Mouse (Mus musculus) G1E (cell line): ENCODE results near the gene Krtap13-1. TPM values are rescaled to one million over a fixed set of nuclear protein-coding genes. Genes with fewer than 3 reads are reported as not detected.

ENCODE experiments used
- ATAC-seq: 2 replicates; pipeline ENCODE4 v1.8.0; 2016; ENCODE audit warnings: mild to moderate bottlenecking; ENCODE audit not compliant: insufficient number of reproducible peaks, poor library complexity, low FRiP score, severe bottlenecking; ENCODE audit errors: extremely low read depth
- DNase-seq: peaks from one replicate; pipeline ENCODE4 v3.0.0; 2012; ENCODE audit warnings: low spot score
- H3K27me3 ChIP-seq: 2 replicates; pipeline ENCODE4 v1.6.1; 2012; ENCODE audit warnings: mild to moderate bottlenecking, low read length, inconsistent platforms; ENCODE audit not compliant: insufficient read depth
- H3K36me3 ChIP-seq: replicated peaks from 2 replicates; pipeline ENCODE3; 2012; ENCODE audit warnings: mild to moderate bottlenecking, inconsistent platforms
- H3K4me1 ChIP-seq: 2 replicates; pipeline ENCODE4 v1.6.1; 2012; ENCODE audit warnings: low read depth, low read length, inconsistent platforms, mixed read lengths; ENCODE audit not compliant: insufficient read depth
- H3K4me3 ChIP-seq: 2 replicates; pipeline ENCODE4 v1.5.1; 2012; ENCODE audit warnings: low read depth, mild to moderate bottlenecking, inconsistent platforms, low read length, moderate library complexity, mixed read lengths
- H3K9me3 ChIP-seq: replicated peaks from 2 replicates; pipeline ENCODE4 v1.6.1; 2012; ENCODE audit warnings: inconsistent platforms
- CTCF ChIP-seq: IDR thresholded peaks from 2 replicates; pipeline ENCODE4 v1.5.1; 2012; ENCODE audit warnings: low read depth, low read length, inconsistent platforms, mixed read lengths
- GATA1 ChIP-seq: IDR thresholded peaks from 2 replicates; pipeline ENCODE4 v1.6.1; 2012; ENCODE audit warnings: borderline replicate concordance, low read length, inconsistent platforms, mixed read lengths
- GATA2 ChIP-seq: IDR thresholded peaks from 2 replicates; pipeline ENCODE4 v1.6.1; 2012; ENCODE audit warnings: low read depth, low read length, inconsistent platforms, borderline replicate concordance
- POLR2AphosphoS5 ChIP-seq: IDR thresholded peaks from 2 replicates; pipeline ENCODE4 v1.6.1; 2012; ENCODE audit warnings: low read depth, low read length, inconsistent platforms; ENCODE audit not compliant: insufficient replicate concordance
- TAL1 ChIP-seq: conservative IDR thresholded peaks from 2 replicates; pipeline ENCODE4 v1.6.1; 2012; ENCODE audit warnings: low read depth, low read length, inconsistent platforms, mixed read lengths
- polyA plus RNA-seq: library from polyadenylated mRNA; stranded (reverse); fragments of >175 nt; gene quantifications from 2 replicates; pipeline ENCODE4 v1.2.3, GENCODE M21; 2012
- total RNA-seq, 2 experiments: library from RNA; stranded (forward) in 1 of 2; stranded (reverse) in 1 of 2; fragments of 200-1000 nt in 1 of 2; fragments of >200 nt in 1 of 2; fragmentation: Nextera tagmentation in 1 of 2; gene quantifications; 2 replicates each; pipeline ENCODE4 v1.2.3; 2014 to 2017

The Krtap13-1 gene
- not detected in 2 replicates for total RNA-seq (2014; fragmentation: Nextera tagmentation)
- total RNA-seq (2017): 0.27 TPM in 1 of 2 replicates, not detected in the other
- polyA plus RNA-seq: not detected in 2 replicates

GRCm38 (mm10) chr16:88728812-88729275 lies at the start of gene Krtap13-1:
Gene Krtap13-1, plus strand, starts transcription at chr16:88728862.
- peak; percentile 8; the same call in 1 of the 2 replicates for ATAC-seq
- Histone ChIP-seq H3K36me3 (no peaks in the 10 kb centered on the region), H3K4me3 (no peak within 1 kb of the TSS), H3K4me1 (no peaks in the 10 kb centered on the region), H3K9me3 (peaks cover 9% of the 10 kb centered on the region; the same call in 1 of the 2 replicates), H3K27me3 (no peaks in the 10 kb centered on the region)
- DNase-seq: no peak
- TF ChIP-seq TAL1: no peak
- TF ChIP-seq GATA2: no peak
- no peak for TF ChIP-seq CTCF
- TF ChIP-seq POLR2AphosphoS5: no peak
- TF ChIP-seq GATA1: no peak

DNA sequence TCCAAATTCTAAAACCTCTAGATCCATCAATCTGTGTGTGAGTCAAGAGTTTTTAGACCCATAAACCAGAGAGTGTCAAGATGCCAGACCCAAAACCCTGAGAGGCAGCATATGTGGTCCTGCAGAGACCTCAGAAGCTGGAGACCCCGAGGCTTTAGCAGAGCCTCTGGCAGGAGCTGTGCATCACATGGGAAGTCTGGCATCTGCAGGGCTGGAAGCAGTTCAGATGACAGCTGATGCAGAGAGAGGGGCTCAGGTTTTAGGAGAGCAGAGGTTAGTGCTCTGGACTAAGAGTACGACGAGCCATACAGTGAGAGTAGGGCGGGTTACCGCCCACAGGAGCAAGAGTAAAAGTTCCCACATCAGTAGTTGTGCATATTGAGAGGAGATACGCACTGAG lies 49.6 kb upstream of the Krtap13-1 start:
- Histone ChIP-seq H3K27me3 (no peaks in the 10 kb centered on the region), H3K4me1 (no peaks in the 10 kb centered on the region), H3K9me3 (peaks cover 18% of the 10 kb centered on the region), H3K36me3 (no peaks in the 10 kb centered on the region), H3K4me3 (no peak overlapping the region)
- DNase-seq (no peak), ATAC-seq (no peak)
- no peak for TF ChIP-seq CTCF
- no peak for TF ChIP-seq GATA1
- TF ChIP-seq TAL1: no peak
- TF ChIP-seq POLR2AphosphoS5: no peak
- no peak for TF ChIP-seq GATA2

GRCm38 (mm10) chr16:88681282-88681681 lies 47.4 kb upstream of the Krtap13-1 start:
- H3K36me3 ChIP-seq: no peaks in the 10 kb centered on the region
- H3K4me3 ChIP-seq: no peak overlapping the region
- no peak for ATAC-seq
- peaks cover 18% of the 10 kb centered on the region for H3K9me3 ChIP-seq
- TF ChIP-seq GATA1 (no peak), GATA2 (no peak)
- H3K4me1 ChIP-seq: no peaks in the 10 kb centered on the region
- DNase-seq: no peak
- no peaks in the 10 kb centered on the region for H3K27me3 ChIP-seq

GRCm38 (mm10) chr16:88696256-88696655 lies 32.4 kb upstream of the Krtap13-1 start:
- no peak for DNase-seq
- Histone ChIP-seq H3K4me1 (no peaks in the 10 kb centered on the region), H3K27me3 (no peaks in the 10 kb centered on the region), H3K36me3 (no peaks in the 10 kb centered on the region), H3K9me3 (peaks cover 6% of the 10 kb centered on the region), H3K4me3 (no peak overlapping the region)
- TF ChIP-seq GATA1 (no peak), TAL1 (no peak), POLR2AphosphoS5 (no peak), CTCF (no peak), GATA2 (no peak)
- no peak for ATAC-seq

GRCm38 (mm10) chr16:88701072-88701864 lies 27.4 kb upstream of the Krtap13-1 start:
- no peaks in the 10 kb centered on the region for H3K36me3 ChIP-seq
- no peaks in the 10 kb centered on the region for H3K27me3 ChIP-seq
- H3K9me3 ChIP-seq: no peaks in the 10 kb centered on the region; the same call in 1 of the 2 replicates
- H3K4me1 ChIP-seq: no peaks in the 10 kb centered on the region
- no peak for DNase-seq
- no peak for ATAC-seq
- no peak for TF ChIP-seq TAL1
- TF ChIP-seq GATA1: no peak
- TF ChIP-seq CTCF: no peak
- TF ChIP-seq POLR2AphosphoS5: no peak
- no peak for TF ChIP-seq GATA2
- no peak overlapping the region for H3K4me3 ChIP-seq

- Histone ChIP-seq H3K4me1 (no peaks in the 10 kb centered on the region), H3K27me3 (no peaks in the 10 kb centered on the region), H3K9me3 (peaks cover 10% of the 10 kb centered on the region), H3K4me3 (no peak within 1 kb of the TSS), H3K36me3 (no peaks in the 10 kb centered on the region)
- no peak for TF ChIP-seq POLR2AphosphoS5
- TF ChIP-seq GATA2: no peak
- no peak for TF ChIP-seq TAL1
- no peak for ATAC-seq
- DNase-seq: no peak
Observed at GRCm38 (mm10) chr16:88707496-88708012, 21.1 kb upstream of the Krtap13-1 start, which contains the start of gene 2310061N02Rik. Gene 2310061N02Rik, minus strand, starts transcription at chr16:88707962.
